Mouse (Mus musculus): ENCODE data around the gene Dstyk. TPM values are rescaled to one million over a fixed set of nuclear protein-coding genes. Genes with fewer than 3 reads are reported as not detected.

The Dstyk gene
- polyA plus RNA-seq, 1 experiment = 16.7 TPM

DNA sequence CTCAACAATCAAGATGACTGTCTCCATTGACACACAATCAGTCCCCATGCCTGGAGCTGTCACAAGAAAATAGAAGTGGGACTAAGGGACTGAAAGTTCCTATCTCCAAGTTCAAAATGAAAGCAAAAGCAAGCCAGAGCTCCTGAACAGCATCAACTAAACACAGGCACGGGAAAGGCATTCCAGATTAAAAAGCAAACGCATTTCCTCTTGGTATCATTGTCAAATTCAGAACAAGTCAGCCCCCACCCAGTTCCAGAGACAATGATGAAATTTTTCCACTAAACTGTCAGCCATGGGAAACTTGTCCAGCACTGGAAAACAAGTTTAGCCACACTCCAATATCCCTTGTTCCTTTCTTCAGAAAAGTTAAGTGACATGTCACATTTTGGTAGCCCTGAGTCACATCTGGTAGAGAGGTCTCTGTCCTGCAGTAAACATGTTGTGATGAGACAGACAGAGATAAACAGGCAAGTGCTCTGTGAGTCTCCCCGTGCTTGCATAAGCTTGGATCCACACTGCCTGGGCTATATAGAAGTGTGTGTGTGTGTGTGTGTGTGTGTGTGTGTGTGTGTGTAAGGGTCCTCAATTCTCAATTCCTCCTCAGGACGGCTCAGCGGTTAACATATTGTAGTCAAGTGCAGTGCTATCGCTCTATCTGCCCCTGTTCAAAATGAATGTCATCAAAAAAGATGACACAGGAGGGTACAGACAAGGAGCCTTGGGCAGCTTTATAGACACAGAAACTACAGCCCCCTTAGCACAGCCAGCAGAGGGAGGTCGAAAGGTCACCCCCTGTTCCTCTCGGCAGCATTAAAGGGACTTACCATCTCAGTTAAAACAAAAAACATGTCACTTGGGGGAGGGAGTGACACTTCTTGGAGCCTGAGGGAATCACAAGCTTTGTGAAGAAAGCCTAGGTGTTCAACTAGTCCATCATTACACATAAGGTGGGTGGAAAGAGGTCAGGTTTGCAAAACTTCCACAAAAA is 28.2 kb upstream of the Dstyk start:
- no peak for DNase-seq (ENCODE audit: low read depth)

DNA sequence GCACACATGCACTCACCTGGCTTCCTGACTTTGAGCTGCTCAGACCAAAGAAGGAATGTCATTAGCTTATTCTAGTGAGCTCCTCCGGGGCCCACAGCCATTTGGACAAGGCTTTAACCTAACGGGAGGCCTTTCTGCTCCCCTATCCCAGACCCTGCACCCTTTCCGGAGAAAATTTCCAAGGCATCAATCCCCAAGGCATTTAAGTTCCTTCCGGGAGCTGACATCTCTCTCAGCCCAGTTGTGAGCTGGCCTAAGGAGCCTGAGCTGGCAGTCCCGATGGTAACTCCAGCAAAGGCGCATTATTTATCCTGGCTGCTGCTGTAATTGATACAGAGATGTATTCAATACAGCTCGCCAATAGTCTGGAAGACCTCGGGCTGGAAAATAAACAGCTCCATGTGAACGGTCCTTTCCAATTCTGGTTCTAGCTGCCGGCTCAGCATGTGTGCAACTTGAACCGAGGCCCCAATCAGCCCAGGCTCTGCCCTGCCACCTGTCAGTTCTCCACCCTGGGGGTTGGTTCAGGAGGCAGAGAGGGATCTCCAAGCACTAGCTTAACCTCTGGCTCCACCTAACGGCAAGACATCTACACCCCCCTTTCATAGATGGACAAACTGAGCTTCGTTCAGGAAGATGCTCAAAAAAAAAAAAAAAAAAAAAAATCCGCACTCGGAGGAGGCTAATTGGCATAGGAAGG is 27.3 kb upstream of the Dstyk start:
- DNase-seq (ENCODE audit: low read depth) = no peak

DNA sequence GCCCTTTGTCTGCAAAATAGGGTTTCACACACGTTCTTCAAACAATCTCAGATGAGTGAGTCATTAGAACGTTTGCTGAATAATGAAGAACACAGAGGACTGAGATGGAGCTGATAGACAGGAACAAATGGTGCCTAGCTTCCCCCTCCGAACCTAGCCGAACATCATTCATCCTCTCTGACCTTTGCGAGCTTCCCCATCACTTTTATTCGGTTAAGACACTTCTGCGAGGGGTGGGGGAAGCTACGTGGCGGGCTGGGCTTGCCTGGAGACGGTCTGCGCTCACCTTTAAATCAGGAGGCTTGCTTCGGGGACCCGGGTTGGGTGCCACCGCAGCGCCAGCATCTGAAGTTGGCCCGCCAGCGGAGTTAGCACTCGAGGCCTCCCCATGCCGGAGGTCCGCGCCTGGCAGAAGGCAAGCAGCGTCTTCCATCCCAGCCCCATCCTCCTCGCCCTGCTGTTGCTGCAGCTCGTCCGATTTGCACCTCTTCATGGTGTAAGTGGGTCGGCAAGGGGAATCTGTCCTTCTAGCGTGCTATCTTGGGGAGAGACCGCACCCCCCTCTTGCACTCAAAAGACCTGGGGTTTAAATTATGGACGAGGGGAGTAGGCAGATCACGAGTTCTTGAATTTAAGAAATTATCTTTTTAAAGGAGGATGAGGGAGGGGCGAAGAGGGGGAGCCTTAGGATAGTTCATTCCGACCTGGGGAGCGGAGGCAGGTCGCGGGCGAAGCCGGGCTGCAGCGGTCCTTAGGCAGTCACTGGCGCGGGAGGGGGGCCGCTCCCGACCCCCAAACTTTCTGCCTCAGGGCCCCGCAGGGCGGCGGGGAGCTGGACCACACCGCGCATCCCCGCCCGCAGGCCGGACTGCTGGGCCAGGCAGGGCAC is 26.4 kb upstream of the Dstyk start, which contains the start of gene Tmcc2:
Tmcc2 (minus strand) TSS at position 591 of the 889 bp plus-strand sequence.
- DNase-seq (ENCODE audit: low read depth) = no peak

DNA sequence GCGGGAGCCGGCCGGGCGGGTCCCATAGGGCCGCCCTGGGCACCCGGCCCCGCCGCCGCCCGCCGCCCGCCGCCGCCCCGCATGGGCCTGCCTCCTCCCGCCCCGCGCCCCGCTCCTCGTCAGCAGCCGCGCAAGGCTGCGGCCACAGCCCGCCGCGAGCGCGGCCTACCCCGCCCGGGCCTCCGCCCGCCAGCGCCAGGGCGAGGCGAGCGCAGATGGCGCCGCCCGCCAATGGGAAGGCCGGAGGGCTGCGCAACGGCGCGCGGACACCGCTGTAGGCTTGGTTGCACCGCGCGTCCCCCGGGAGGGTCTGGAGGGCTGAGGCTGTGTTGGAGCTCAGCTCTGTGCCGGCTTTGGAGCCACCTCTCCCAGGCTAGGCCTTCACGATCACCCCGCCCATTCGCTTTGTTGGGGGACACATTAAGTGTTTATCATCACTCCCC is 25.8 kb upstream of the Dstyk start:
- DNase-seq (ENCODE audit: low read depth) = no peak

DNA sequence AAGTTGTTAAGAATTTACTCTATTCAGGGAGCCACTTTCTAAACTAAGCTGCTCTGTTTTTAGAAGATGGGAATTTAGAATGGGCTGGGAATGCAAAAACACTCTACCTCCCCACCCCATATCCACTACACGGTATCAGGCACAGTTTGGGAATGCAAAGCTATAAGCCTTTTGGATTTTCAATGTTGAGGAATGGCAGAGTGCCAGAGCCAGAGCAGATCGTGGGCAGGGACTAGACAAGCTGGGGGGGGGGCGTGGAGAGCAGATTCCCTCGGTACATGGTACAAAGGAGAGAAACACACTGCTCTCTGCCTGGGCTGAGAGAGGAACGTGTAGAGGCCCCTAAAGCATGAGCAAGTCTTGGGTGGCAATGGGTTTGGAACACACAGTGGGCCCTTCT is 24.5 kb upstream of the Dstyk start:
- no peak for DNase-seq (ENCODE audit: low read depth)

DNA sequence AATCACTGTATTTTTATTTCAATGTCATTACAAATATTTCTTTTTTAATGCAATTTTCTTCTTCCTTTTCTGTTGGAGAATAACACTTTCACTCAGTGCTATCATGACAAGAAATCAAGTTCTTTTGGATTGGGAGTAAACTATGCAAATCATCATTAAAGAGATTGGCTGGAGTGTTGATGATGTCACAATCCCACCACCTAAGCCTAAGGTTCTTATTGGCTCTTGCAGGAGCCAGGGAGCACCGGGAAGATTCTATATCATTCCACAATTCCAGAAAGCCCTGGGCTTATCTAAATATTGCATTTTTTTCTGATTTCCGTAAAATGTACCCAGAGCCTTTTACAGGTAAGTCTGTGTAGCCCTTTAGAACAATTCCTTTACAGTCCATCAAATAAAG is 20.6 kb upstream of the Dstyk start:
- DNase-seq (ENCODE audit: low read depth) = no peak

DNA sequence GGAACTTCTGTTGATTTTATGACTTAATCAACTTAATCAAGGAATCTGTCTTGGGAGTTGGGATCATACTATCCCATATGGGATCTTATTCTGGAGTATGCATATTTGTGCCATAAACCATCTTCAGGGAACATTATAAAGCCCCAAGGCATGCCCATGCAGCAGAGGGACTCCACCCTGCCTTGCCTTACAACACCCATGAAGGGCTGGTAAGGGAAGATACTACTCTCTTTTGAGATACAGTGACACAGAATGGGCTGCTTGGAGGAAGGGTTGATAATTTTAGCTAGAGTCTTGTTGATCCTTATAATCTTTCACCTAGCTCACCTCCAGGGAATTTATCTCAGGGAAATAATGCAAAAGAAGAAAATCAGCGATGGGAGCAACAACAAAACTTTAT is 16.8 kb upstream of the Dstyk start:
- no peak for DNase-seq (ENCODE audit: low read depth)

DNA sequence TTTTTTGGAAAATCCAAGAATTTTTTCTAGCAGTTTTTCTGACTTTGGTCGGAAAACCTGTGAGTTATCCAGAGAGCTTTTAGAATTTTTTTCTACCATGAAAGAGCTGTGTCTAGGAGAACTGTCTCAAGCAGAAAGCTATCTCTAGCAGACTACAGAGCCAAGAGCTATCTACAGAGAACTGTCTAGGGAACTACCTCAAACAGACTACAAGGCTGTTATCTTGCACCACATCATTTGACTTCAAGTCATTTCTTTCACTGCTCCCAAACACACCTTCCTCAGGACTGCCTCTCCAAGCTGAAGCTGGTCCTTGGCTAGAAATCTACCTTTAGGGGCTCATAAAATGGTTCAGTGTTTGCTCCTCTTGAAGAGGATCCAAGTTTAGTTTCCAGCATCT is 15.5 kb upstream of the Dstyk start:
- DNase-seq (ENCODE audit: low read depth) = no peak

DNA sequence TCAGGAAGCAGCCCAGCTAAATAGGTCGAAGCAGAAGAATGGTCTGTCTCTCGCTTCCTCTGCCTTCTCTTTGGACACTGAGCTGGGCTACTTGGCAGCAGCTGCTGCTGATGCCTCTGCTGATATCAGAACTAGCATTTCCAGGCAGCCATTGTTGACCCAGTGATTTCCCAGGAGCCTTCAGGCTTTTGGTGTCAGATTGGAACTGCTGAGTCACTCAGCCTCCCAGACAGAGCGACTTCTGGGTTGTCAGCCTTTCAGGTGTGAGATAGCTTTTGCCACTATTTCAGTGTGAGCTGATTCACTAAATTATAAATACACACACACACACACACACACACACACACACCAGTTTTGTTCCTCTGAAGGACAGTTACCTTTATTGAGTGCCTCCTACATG is 6.7 kb upstream of the Dstyk start:
- no peak for DNase-seq (ENCODE audit: low read depth)

DNA sequence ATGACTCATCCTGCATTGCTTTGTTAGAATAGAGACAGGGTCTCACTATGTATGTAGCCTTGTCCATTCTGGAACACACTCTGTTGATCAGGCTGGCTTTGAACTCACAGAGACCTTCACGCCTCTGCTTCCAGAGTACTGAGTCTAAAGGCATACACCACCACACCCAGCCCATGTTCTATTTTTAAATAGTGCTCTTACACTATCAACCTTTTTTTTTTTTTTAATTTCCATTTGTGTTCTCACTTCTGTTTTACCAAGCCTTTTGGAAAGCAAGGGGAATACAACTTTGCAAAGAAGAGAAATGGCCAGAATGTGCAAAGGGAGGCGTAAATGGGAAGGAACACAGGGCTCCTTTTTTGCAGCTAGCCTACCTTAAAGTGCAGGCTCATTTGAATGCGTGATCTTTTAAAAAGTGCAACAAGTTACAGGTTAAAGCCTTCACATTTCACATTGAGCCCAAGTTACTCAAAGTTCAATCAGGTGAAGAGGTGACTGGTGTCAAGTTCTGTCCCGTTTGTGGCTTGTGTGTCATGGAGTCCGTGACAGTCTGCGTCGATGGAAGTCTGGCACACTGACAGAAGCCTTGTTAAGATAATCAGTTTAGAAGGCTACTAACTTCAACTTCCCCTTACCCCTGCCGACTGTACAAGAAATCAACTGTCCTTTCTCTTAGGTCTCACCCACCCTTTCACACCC is 962 bp upstream of the Dstyk start:
- DNase-seq (ENCODE audit: low read depth) = no peak

DNA sequence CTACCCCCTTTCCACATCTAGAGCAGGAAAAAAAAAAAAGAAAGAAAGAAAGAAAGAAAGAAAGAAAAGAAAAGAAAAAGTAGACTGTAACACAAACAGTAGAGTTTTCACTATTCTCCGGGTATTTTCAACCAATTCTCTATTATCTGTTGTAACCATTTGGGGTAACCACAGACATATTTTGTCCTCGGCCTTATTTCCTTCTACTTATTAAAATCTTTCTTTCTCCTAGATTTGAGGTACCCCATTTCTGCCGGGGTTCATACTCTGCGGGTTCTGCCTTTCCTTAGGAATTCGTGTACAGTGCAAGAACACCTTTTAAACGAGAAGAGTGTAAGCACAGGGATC is 438 bp upstream of the Dstyk start:
- DNase-seq (ENCODE audit: low read depth) = no peak

DNA sequence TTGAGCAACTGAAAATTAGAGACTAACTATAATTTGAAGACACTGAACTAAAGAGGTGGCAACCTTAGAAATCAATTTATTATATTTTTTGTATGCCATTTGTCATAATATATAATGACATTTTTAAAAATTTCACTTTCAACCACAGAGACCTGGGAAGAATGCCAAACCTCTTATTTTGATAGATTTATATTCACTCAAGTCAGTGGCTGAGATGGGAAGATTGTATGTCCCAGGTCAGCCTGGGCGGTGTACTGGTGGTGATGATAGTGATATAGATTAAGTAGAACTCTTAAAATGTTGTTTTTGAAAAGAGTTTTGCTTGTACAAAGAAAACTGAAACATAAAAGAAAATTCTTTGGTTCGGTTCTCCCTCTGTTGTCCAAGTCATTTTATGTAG is 2.9 kb downstream of the Dstyk start:
- DNase-seq (ENCODE audit: low read depth) = no peak

DNA sequence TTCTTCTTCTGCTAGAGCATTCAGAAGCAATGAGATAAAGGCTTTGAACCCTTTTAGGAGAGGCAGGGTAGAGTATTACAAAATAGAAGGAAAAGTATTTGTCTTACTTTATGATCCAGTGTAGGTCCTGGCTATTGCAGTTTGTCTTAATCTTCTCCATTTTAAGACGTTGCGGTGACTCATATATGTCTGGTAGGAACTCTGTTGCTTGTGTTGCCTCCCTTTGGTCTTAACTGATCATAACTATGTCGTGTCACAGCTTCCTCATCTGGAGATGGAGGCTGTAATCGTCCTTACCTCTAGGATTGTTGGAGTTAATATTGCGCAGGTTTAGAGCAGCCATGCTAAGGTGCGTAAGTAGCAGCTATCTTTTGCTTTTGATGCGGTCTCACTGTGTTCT is 3.3 kb downstream of the Dstyk start:
- DNase-seq (ENCODE audit: low read depth) = no peak

DNA sequence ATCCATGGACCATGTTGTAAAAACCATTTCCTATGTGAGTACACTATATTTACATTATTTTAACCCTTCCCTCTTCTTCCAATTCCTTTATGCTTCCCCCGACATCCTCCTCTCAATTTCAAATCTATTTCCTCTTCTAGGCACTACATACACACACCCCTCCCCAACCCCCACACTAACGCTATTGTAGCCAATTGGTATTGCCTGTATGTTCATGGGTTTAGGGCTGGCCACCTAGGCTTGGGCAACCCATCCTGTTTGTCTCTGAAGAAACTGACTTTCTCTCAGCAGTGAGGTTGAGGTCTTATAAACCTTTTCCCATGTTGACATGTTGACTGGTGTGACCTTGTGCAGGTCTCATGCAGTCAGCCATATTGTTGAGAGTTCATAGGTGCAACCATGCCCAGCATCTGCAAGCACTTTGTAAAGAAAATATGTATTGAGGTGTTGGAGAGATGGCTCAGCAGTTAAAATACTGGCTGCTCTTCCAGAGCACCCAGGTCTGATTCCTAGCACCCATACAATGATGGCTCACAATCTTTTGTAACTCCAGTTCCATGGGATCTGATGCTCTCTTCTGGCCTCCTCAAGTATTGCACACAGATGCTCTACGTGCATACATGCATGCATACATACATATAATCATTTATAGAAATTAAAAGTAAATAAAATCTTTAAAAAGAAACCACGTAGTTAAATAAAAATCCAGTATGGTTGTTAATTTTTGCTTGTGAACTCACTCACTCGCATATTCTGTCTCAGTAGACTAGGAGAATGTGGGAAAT is 5.7 kb downstream of the Dstyk start:
- DNase-seq (ENCODE audit: low read depth) = no peak

DNA sequence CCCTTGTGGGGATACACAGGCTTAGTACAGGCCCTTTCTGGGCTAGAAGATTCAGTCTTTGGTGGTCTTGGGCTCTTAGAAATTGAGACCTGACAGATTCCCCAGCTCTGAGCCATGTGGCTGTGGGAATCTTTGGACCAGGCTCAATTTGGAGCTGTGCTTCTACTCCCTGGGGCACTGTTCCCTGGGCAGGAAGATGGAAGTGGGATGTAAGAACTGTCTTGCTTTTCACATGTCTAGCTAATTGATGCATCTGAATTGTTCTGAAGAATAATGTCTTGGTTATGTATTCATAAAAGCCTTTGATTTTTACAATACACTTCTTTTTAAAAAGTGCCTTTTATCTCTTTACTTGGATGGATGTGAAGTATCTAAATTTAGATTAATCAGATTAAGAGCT is 8.2 kb downstream of the Dstyk start:
- DNase-seq (ENCODE audit: low read depth) = no peak

DNA sequence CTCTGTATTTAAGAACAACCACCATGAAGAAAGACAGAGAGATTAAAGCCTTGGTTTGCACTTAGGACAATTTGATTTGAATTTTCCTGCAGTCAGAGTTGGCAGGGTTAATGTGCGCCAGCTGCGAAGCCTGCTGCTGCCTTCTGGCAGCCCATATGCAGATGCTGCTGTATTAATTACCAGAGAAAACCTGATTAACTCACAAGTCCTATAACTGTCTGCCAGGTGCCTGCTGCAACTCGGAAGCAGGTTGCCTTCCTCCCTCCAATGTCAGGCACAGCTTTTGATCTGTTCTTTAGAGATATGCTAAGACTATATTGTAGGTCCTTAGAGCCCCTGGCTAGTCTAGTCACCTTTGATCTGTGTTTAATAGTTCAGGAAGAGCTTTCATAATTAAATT is 13.5 kb downstream of the Dstyk start:
- DNase-seq (ENCODE audit: low read depth) = no peak

DNA sequence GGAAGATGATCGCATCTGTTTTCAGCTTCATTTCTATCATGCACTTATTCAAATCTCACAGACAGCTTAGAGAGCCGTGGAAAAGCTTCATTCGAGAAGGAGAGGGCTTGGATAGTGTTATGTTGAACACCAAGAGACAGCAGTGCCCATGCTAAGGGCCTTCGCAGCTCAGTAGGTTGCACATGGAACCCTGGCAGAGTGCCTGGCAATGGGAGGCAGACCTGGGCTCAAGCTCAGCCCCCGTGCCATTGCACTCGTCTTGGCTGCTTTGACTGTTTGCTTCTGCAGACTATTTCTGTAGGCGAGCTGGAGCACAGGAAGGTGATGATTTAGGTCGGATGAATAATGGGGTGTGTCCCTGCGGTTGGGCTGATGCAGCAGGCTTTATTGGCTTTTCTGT is 14.4 kb downstream of the Dstyk start:
- no peak for DNase-seq (ENCODE audit: low read depth)

DNA sequence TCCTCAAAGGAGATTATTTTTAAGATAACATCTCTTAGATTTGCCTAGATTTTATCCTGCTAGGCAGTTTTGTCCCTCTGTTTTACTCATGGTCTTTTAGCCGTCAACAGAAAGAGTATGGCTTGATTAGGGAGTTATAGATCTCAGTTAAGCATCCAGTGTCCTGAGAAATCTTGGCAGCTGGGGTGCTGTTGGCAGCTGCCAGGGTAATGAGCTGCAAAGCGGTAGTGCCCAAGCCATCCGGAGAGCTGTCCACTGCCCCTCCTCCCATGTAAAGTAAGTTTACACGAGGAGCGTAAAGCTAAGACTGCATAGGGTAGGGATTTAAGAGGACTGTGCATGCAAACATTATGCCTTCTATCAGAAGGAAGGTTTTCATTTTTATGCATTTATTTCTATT is 16.0 kb downstream of the Dstyk start:
- no peak for DNase-seq (ENCODE audit: low read depth)

DNA sequence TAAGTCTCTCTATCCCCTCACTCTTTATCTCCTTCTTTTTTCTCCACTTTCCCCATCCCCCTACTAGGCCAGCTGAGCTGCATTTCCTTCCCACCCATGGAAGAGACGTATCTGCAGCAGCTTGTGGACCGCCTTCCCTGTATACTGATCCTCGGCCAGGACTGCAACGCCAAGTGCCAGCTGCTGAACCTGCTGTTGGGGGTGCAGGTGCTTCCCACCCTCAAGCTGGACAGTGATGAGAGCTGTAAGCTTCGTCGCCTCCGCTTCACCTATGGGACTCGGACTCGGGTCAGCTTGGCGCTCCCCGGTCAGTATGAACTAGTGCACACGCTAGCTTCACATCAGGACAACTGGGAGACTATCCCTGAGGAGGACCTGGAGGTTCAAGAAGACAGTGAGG is 16.7 kb downstream of the Dstyk start:
- DNase-seq (ENCODE audit: low read depth) = no peak

DNA sequence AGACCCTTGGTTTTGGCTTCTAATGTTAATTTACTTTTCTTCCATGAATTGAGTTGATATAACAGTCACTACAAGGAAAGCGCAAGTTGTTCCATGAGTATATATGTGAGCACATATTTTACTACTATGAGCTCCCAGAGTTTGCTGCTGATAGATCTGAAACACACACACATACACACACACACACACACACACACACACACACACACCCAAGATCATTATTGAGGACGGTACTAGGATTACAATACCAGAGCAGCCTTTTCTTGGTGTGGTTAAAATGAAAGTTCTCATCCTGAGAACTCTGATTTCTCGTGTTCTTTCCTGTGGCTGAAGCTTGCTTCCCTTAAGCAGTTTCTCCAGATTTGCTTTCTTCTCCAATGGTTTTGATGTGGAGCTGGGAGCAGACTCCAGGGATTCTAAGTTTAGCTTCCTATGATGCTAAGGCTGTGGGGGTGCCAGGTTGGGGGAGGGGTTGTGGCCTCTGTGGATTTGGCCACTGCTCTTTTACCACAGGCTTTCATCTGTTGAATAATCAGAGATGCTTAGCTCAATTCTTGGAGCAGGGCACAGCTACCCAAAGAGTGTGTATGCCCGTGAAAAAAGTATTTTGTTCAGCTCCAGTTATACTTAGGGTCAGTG is 19.1 kb downstream of the Dstyk start:
- no peak for DNase-seq (ENCODE audit: low read depth)
